Mouse (Mus musculus) heart, adult 2 months (tissue): ENCODE results near the gene Gtsf1.

Source experiments
- CTCF ChIP-seq: fragments of 200-600 bp; IDR thresholded peaks from 2 replicates; pipeline ENCODE4 v1.8.1; 2022; ENCODE audit warnings: antibody characterized with exemption, mild to moderate bottlenecking, moderate library complexity
- EP300 ChIP-seq: fragments of 200-500 bp; IDR thresholded peaks from 2 replicates; pipeline ENCODE4 v1.6.1; 2011; ENCODE audit warnings: low read depth, low read length, control low read depth; ENCODE audit not compliant: insufficient read depth
- POLR2A ChIP-seq: fragments of 200-500 bp; IDR thresholded peaks from 2 replicates; pipeline ENCODE4 v1.6.1; 2011; ENCODE audit warnings: mild to moderate bottlenecking, low read depth, low read length, control low read depth; ENCODE audit not compliant: insufficient read depth

- TF ChIP-seq CTCF: no peak
- TF ChIP-seq POLR2A: no peak
- no peak for TF ChIP-seq EP300
These were observed 67.9 kb downstream of the Gtsf1 start for GRCm38 (mm10) chr15:103362333-103362732.
